Mouse (Mus musculus) kidney, embryonic 14.5 days (tissue): ENCODE data around the gene Kalrn. TPM values are rescaled to one million over a fixed set of nuclear protein-coding genes. Genes with fewer than 3 reads are reported as not detected.

Experiments used
- ATAC-seq: fragments of 200-750 bp; cut with Nextera tagmentation; 2 replicates; pipeline ENCODE4 v1.8.0; 2017; ENCODE audit warnings: moderate number of reproducible peaks, mild to moderate bottlenecking, moderate TSS enrichment, moderate library complexity; ENCODE audit not compliant: low FRiP score, low TSS enrichment
- H3K27ac ChIP-seq: fragments of 300-500 bp; sonication (generic); 2 replicates; pipeline ENCODE4 v1.5.1; 2014; ENCODE audit warnings: low read depth, mild to moderate bottlenecking, low read length, moderate library complexity, mixed read lengths
- H3K27me3 ChIP-seq: fragments of 300-500 bp; sonication (generic); 2 replicates; pipeline ENCODE4 v1.6.1; 2014; ENCODE audit warnings: mild to moderate bottlenecking, low read length; ENCODE audit not compliant: control insufficient read depth, insufficient read depth
- H3K36me3 ChIP-seq: fragments of 300-500 bp; sonication (generic); 2 replicates; pipeline ENCODE4 v1.6.1; 2014; ENCODE audit warnings: low read length, mixed read lengths; ENCODE audit not compliant: control insufficient read depth, insufficient read depth
- H3K4me1 ChIP-seq: fragments of 300-500 bp; sonication (generic); 2 replicates; pipeline ENCODE4 v1.6.1; 2014; ENCODE audit warnings: low read length, mixed read lengths; ENCODE audit not compliant: control insufficient read depth, insufficient read depth
- H3K4me2 ChIP-seq: fragments of 300-500 bp; sonication (generic); replicated peaks from 2 replicates; pipeline ENCODE4 v1.6.1; 2014; ENCODE audit warnings: low read depth, mild to moderate bottlenecking, low read length
- H3K4me3 ChIP-seq: fragments of 300-500 bp; sonication (generic); 2 replicates; pipeline ENCODE4 v1.5.1; 2014; ENCODE audit warnings: mild to moderate bottlenecking, low read length
- H3K9ac ChIP-seq: fragments of 300-500 bp; sonication (generic); 2 replicates; pipeline ENCODE4 v1.6.1; 2014; ENCODE audit warnings: low read depth, mild to moderate bottlenecking, low read length, moderate library complexity
- H3K9me3 ChIP-seq: fragments of 300-500 bp; sonication (generic); 2 replicates; pipeline ENCODE4 v1.6.1; 2016; ENCODE audit warnings: low read length; ENCODE audit not compliant: control insufficient read depth
- WGBS: fragments of 180-500 bp; shearing (Covaris S2); extraction: QIAGEN DNeasy Blood & Tissue Kit; methylation state at CpG from one replicate; pipeline ENCODE4 v1.1.7; 2014; 5-methylcytosine and 5-hydroxymethylcytosine counted together
- polyA plus RNA-seq: library from polyadenylated mRNA; unstranded; fragments of >200 nt; fragmentation: Nextera tagmentation; extraction: Ambion mirVana; gene quantifications from 2 replicates; pipeline ENCODE4 v1.2.1, GENCODE M21; 2014

Kalrn gene
- polyA plus RNA-seq, 1 experiment from 2014 or later = 16.0 TPM

GRCm38 (mm10) chr16:34502110-34502509, 71.2 kb downstream of the Kalrn start:
- no peak overlapping the region for H3K4me3 ChIP-seq
- no peaks in the 10 kb centered on the region for H3K9me3 ChIP-seq
- H3K27me3 ChIP-seq = no peaks in the 10 kb centered on the region
- no peak overlapping the region for H3K9ac ChIP-seq
- no peak for ATAC-seq
- H3K36me3 ChIP-seq = no peaks in the 10 kb centered on the region
- no peak overlapping the region for H3K4me2 ChIP-seq
- H3K4me1 ChIP-seq = no peaks in the 10 kb centered on the region
- no peak overlapping the region for H3K27ac ChIP-seq

- WGBS = 76% methylated on average over 1 of the region's 1 CpGs
These were observed 78.6 kb downstream of the Kalrn start for GRCm38 (mm10) chr16:34494741-34495140.

GRCm38 (mm10) chr16:34493914-34494313, 79.4 kb downstream of the Kalrn start:
- Histone ChIP-seq H3K4me2 (no peak overlapping the region), H3K9me3 (no peaks in the 10 kb centered on the region), H3K27me3 (no peaks in the 10 kb centered on the region), H3K36me3 (no peaks in the 10 kb centered on the region), H3K4me3 (no peak overlapping the region), H3K9ac (no peak overlapping the region), H3K4me1 (peaks cover 21% of the 10 kb centered on the region), H3K27ac (no peak overlapping the region)
- 52% methylated on average over 3 of the region's 3 CpGs for WGBS
- ATAC-seq = no peak

More at GRCm38 (mm10) chr16:34494741-34495140, 78.6 kb downstream of the Kalrn start:
- Histone ChIP-seq H3K9ac (no peak overlapping the region), H3K4me3 (no peak overlapping the region), H3K36me3 (no peaks in the 10 kb centered on the region), H3K4me1 (peaks cover 21% of the 10 kb centered on the region), H3K4me2 (no peak overlapping the region), H3K9me3 (no peaks in the 10 kb centered on the region), H3K27ac (no peak overlapping the region), H3K27me3 (no peaks in the 10 kb centered on the region)
- no peak for ATAC-seq

- H3K4me1 ChIP-seq = peaks cover 24% of the 10 kb centered on the region
- no peaks in the 10 kb centered on the region for H3K27me3 ChIP-seq
- H3K4me2 ChIP-seq = no peak overlapping the region
- 68% methylated on average over 8 of the region's 8 CpGs for WGBS
- H3K27ac ChIP-seq = no peak overlapping the region
- no peak overlapping the region for H3K9ac ChIP-seq
- H3K36me3 ChIP-seq = no peaks in the 10 kb centered on the region
- H3K4me3 ChIP-seq = no peak overlapping the region
- H3K9me3 ChIP-seq = no peaks in the 10 kb centered on the region
- ATAC-seq = no peak
These were observed 82.1 kb downstream of the Kalrn start for GRCm38 (mm10) chr16:34491225-34491624.

- Histone ChIP-seq H3K4me2 (no peak overlapping the region; the same call in 1 of the 2 replicates), H3K4me3 (no peak overlapping the region), H3K9me3 (no peaks in the 10 kb centered on the region), H3K27ac (no peak overlapping the region), H3K4me1 (peaks cover 25% of the 10 kb centered on the region), H3K9ac (no peak overlapping the region), H3K36me3 (no peaks in the 10 kb centered on the region), H3K27me3 (no peaks in the 10 kb centered on the region)
- WGBS = 25% methylated on average over 8 of the region's 8 CpGs
- ATAC-seq = no peak
These were observed 82.8 kb downstream of the Kalrn start for GRCm38 (mm10) chr16:34490506-34490905.

- ATAC-seq = 0 out of 2 replicates have a peak, but pooled peaks have one; percentile 24
- no peak overlapping the region for H3K27ac ChIP-seq
- no peaks in the 10 kb centered on the region for H3K27me3 ChIP-seq
- H3K4me1 ChIP-seq = peaks cover 25% of the 10 kb centered on the region
- H3K4me3 ChIP-seq = no peak overlapping the region
- no peaks in the 10 kb centered on the region for H3K9me3 ChIP-seq
- no peak overlapping the region for H3K4me2 ChIP-seq
- WGBS = 50% methylated on average over 3 of the region's 3 CpGs
- H3K36me3 ChIP-seq = no peaks in the 10 kb centered on the region
- H3K9ac ChIP-seq = no peak overlapping the region
These were observed 83.5 kb downstream of the Kalrn start for GRCm38 (mm10) chr16:34489805-34490325.

- Histone ChIP-seq H3K9ac (no peak overlapping the region), H3K4me3 (no peak overlapping the region), H3K27me3 (no peaks in the 10 kb centered on the region), H3K9me3 (no peaks in the 10 kb centered on the region), H3K4me1 (peaks cover 20% of the 10 kb centered on the region), H3K4me2 (no peak overlapping the region), H3K36me3 (no peaks in the 10 kb centered on the region), H3K27ac (no peak overlapping the region)
- ATAC-seq = no peak
- WGBS = 86% methylated on average over 5 of the region's 5 CpGs
These were observed 85.5 kb downstream of the Kalrn start for GRCm38 (mm10) chr16:34487823-34488222.

- H3K36me3 ChIP-seq = no peaks in the 10 kb centered on the region
- H3K4me2 ChIP-seq = no peak overlapping the region
- H3K9ac ChIP-seq = no peak overlapping the region
- WGBS = 86% methylated on average over 7 of the region's 7 CpGs
- peaks cover 20% of the 10 kb centered on the region for H3K4me1 ChIP-seq
- H3K4me3 ChIP-seq = no peak overlapping the region
- H3K27ac ChIP-seq = no peak overlapping the region
- H3K9me3 ChIP-seq = no peaks in the 10 kb centered on the region
- no peak for ATAC-seq
- H3K27me3 ChIP-seq = no peaks in the 10 kb centered on the region
These were observed 86.1 kb downstream of the Kalrn start for GRCm38 (mm10) chr16:34487268-34487667.

GRCm38 (mm10) chr16:34485483-34485882, 87.8 kb downstream of the Kalrn start:
- no peaks in the 10 kb centered on the region for H3K9me3 ChIP-seq
- no peak for ATAC-seq
- peaks cover 11% of the 10 kb centered on the region for H3K4me1 ChIP-seq
- no peaks in the 10 kb centered on the region for H3K27me3 ChIP-seq
- WGBS = 87% methylated on average over 6 of the region's 6 CpGs
- H3K9ac ChIP-seq = no peak overlapping the region
- H3K27ac ChIP-seq = no peak overlapping the region
- no peaks in the 10 kb centered on the region for H3K36me3 ChIP-seq
- H3K4me2 ChIP-seq = no peak overlapping the region
- no peak overlapping the region for H3K4me3 ChIP-seq
